Mouse (Mus musculus) small intestine, adult 2 months (tissue): Measurements from ENCODE around the gene Pard3b. TPM values are rescaled to one million over a fixed set of nuclear protein-coding genes. Genes with fewer than 3 reads are reported as not detected.

Experiments
- H3K27ac ChIP-seq: fragments of 200-500 bp; 2 replicates; pipeline ENCODE4 v1.5.1; 2012; ENCODE audit warnings: low read depth, low read length, control low read depth, inconsistent platforms; ENCODE audit not compliant: insufficient read depth
- H3K27me3 ChIP-seq: fragments of 200-500 bp; 2 replicates; pipeline ENCODE4 v1.6.1; 2012; ENCODE audit warnings: mild to moderate bottlenecking, moderate library complexity, low read length, inconsistent platforms; ENCODE audit not compliant: control insufficient read depth, insufficient read depth
- H3K36me3 ChIP-seq: fragments of 200-500 bp; 2 replicates; pipeline ENCODE4 v1.6.1; 2012; ENCODE audit warnings: mild to moderate bottlenecking, low read length, control low read depth, inconsistent platforms; ENCODE audit not compliant: control insufficient read depth, insufficient read depth
- H3K4me1 ChIP-seq: fragments of 200-500 bp; 2 replicates; pipeline ENCODE4 v1.6.1; 2012; ENCODE audit warnings: low read length, inconsistent platforms, mixed read lengths; ENCODE audit not compliant: control insufficient read depth, insufficient read depth, insufficient read length
- H3K4me3 ChIP-seq: fragments of 200-500 bp; 2 replicates; pipeline ENCODE4 v1.5.1; 2012; ENCODE audit warnings: low read depth, mild to moderate bottlenecking, control low read depth, inconsistent platforms, low read length, moderate library complexity
- CTCF ChIP-seq: fragments of 200-500 bp; IDR thresholded peaks from 2 replicates; pipeline ENCODE4 v1.5.1; 2012; ENCODE audit warnings: low read depth, mild to moderate bottlenecking, control low read depth, inconsistent platforms, low read length, moderate library complexity, mixed read lengths; ENCODE audit not compliant: insufficient replicate concordance, insufficient read length; ENCODE audit errors: extremely low read depth
- POLR2A ChIP-seq: fragments of 200-500 bp; IDR thresholded peaks from 2 replicates; pipeline ENCODE4 v1.6.1; 2012; ENCODE audit warnings: low read depth, mild to moderate bottlenecking, control low read depth, inconsistent platforms, low read length, moderate library complexity
- whole genome bisulfite sequencing: fragments of 180-500 bp; shearing (Covaris S2); methylation state at CpG from one replicate; pipeline ENCODE4 v1.1.7; 2018; 5-methylcytosine and 5-hydroxymethylcytosine counted together
- polyA plus RNA-seq: library from polyadenylated mRNA; depleted of rRNA; stranded (reverse); fragments of >200 nt; gene quantifications from 2 replicates; pipeline ENCODE4 v1.2.3, GENCODE M21; 2012

Pard3b gene
- polyA plus RNA-seq, 1 experiment = 7.2 TPM

DNA sequence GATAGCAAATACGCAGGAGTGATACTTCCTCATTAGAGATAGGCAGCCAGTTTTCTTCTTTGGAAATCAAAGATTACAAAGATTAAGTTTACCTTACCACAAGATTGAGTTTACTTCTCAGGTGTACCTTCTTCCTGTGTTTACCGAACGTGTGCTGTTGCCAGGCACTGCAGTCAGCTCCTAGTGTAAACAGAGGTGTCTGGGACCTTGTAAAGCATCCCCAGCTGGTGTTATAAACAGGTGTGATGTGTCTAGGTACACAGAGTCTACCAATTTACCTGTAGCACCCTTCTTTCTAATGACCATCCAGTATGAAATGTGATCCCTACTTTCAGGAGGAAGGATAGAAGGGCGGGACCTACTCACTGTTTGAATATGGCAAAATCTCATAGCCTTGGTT, 410.0 kb downstream of the Pard3b start:
- 34% methylated on average over 4 of the region's 4 CpGs for WGBS
- Histone ChIP-seq H3K27ac (no peak overlapping the region), H3K4me1 (no peaks in the 10 kb centered on the region; the same call in 1 of the 2 replicates), H3K36me3 (no peaks in the 10 kb centered on the region), H3K4me3 (no peak overlapping the region), H3K27me3 (no peaks in the 10 kb centered on the region)
- TF ChIP-seq CTCF (no peak), POLR2A (no peak)

GRCm38 (mm10) chr1:62051186-62051825, 412.7 kb downstream of the Pard3b start:
- H3K27me3 ChIP-seq = no peaks in the 10 kb centered on the region
- H3K36me3 ChIP-seq = no peaks in the 10 kb centered on the region
- TF ChIP-seq POLR2A = no peak
- TF ChIP-seq CTCF = no peak
- 60% methylated on average over 1 of the region's 1 CpGs for WGBS
- no peak overlapping the region for H3K27ac ChIP-seq
- H3K4me3 ChIP-seq = no peak overlapping the region
- H3K4me1 ChIP-seq = no peaks in the 10 kb centered on the region; the same call in 1 of the 2 replicates

DNA sequence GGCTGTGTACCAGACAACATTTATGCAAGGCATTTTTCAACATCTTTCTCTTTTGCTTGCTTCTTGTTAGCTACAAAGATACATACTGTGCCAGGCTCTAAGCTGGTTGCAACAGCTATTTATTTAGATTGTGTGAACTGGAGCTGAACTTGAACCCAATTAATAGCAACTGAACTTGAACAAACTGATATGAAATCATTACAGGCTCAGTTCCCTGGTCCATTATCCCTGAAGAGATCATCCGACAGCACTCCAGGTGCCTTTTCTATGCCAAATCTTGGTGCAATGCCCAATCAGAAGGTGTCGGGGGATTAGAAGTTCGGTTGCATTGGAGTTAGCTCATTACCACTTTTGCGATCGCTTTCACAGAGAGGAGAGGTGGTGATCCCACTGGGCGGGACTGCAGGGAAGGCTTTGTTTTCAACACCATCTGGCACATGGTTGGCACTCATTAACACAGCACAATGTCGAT, 414.6 kb downstream of the Pard3b start:
- H3K4me3 ChIP-seq = no peak overlapping the region
- TF ChIP-seq POLR2A (no peak), CTCF (no peak)
- 86% methylated on average over 7 of the region's 7 CpGs for WGBS

GRCm38 (mm10) chr1:62055280-62055679, 416.7 kb downstream of the Pard3b start:
- Histone ChIP-seq H3K4me3 (no peak overlapping the region), H3K27me3 (no peaks in the 10 kb centered on the region), H3K36me3 (no peaks in the 10 kb centered on the region), H3K27ac (no peak overlapping the region), H3K4me1 (no peaks in the 10 kb centered on the region)
- WGBS = 72% methylated on average over 6 of the region's 6 CpGs
- TF ChIP-seq POLR2A (no peak), CTCF (no peak)

More for the DNA sequence above, 414.6 kb downstream of the Pard3b start:
- no peaks in the 10 kb centered on the region for H3K36me3 ChIP-seq
- no peaks in the 10 kb centered on the region for H3K27me3 ChIP-seq
- H3K27ac ChIP-seq = no peak overlapping the region
- no peaks in the 10 kb centered on the region for H3K4me1 ChIP-seq

- WGBS = 81% methylated on average over 6 of the region's 6 CpGs
- no peaks in the 10 kb centered on the region for H3K4me1 ChIP-seq
- H3K36me3 ChIP-seq = no peaks in the 10 kb centered on the region
- H3K27me3 ChIP-seq = no peaks in the 10 kb centered on the region; the same call in 1 of the 2 replicates
- no peak overlapping the region for H3K27ac ChIP-seq
- TF ChIP-seq POLR2A = no peak
- no peak overlapping the region for H3K4me3 ChIP-seq
Observed at GRCm38 (mm10) chr1:62070617-62071016, 432.0 kb downstream of the Pard3b start.

GRCm38 (mm10) chr1:62071139-62071538, 432.5 kb downstream of the Pard3b start:
- TF ChIP-seq CTCF (no peak), POLR2A (no peak)
- Histone ChIP-seq H3K27ac (no peak overlapping the region), H3K4me3 (no peak overlapping the region), H3K27me3 (no peaks in the 10 kb centered on the region; the same call in 1 of the 2 replicates), H3K36me3 (no peaks in the 10 kb centered on the region), H3K4me1 (no peaks in the 10 kb centered on the region)
- 73% methylated on average over 7 of the region's 7 CpGs for WGBS

- WGBS = 93% methylated on average over 3 of the region's 3 CpGs
- H3K4me1 ChIP-seq = no peaks in the 10 kb centered on the region
- no peak overlapping the region for H3K27ac ChIP-seq
- H3K4me3 ChIP-seq = no peak overlapping the region
- no peaks in the 10 kb centered on the region for H3K36me3 ChIP-seq
- H3K27me3 ChIP-seq = no peaks in the 10 kb centered on the region
- TF ChIP-seq CTCF (no peak), POLR2A (no peak)
Observed at GRCm38 (mm10) chr1:62076171-62076570, 437.5 kb downstream of the Pard3b start.
